Mouse (Mus musculus) gastrocnemius, adult 2 months (tissue): ENCODE measurements at regions not wholly inside any gene's neighbourhood (a gene's known extent, or its start where the extent isn't known, plus 50 kb on each side); places are given as distances from the start of the nearest gene placed in this dataset.

ENCODE experiments used
- DNase-seq: peaks from one replicate; pipeline ENCODE4 v3.0.0; 2022
- H3K27ac ChIP-seq: fragments of 200-600 bp; 2 replicates; pipeline ENCODE4 v1.8.1; 2022; ENCODE audit warnings: mild to moderate bottlenecking
- H3K4me3 ChIP-seq: fragments of 200-600 bp; 2 replicates; pipeline ENCODE4 v1.8.1; 2022; ENCODE audit warnings: mild to moderate bottlenecking, moderate library complexity
- CTCF ChIP-seq: fragments of 200-600 bp; IDR thresholded peaks from 2 replicates; pipeline ENCODE4 v1.8.1; 2022; ENCODE audit warnings: antibody characterized with exemption, mild to moderate bottlenecking, moderate library complexity
- intact Hi-C: fragments of 180-260 bp; cut with DNase I; formaldehyde crosslinking; loops from one replicate; pipeline ENCODE4 v1.15.1; 2025

DNA sequence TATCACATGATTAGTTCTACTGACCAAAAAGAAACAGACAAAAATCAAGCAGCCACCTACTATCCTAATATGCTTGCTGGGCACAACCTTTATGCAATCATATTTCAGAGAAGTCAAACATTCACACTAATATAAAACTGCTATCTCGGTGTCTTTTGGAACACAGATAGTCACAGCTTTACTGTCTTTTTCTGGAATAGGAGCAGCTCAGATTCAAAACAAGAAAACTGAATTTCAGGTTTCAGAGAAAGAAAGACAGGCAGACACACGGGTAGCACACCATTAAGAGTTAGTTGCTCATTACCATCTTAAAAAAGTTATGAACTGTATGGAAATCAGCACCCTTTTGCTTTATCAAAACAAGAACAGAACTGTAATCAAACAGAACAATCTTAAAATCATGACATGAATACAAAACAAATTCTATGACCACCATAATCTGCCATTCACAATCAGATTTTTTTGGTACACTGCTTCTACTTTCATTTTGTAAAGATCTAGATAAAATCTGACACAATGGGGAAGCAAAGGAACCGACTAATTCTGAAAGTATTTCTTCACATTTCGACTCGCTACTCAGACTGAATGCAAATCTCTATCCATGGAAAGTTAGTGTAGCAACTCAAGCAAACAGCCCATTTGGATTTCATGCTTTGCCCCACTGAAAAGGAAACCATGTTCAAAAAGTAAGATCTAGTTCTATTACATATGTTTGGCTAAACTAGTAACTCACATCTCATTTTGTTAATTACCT lies 315.1 kb downstream of the Tex13c3 start:
- peak overlapping the region; percentile 71 for H3K4me3 ChIP-seq
- H3K27ac ChIP-seq = peak overlapping the region; percentile 78
- TF ChIP-seq CTCF = no peak
- DNase-seq = no peak
- intact Hi-C loops = no loop called here

DNA sequence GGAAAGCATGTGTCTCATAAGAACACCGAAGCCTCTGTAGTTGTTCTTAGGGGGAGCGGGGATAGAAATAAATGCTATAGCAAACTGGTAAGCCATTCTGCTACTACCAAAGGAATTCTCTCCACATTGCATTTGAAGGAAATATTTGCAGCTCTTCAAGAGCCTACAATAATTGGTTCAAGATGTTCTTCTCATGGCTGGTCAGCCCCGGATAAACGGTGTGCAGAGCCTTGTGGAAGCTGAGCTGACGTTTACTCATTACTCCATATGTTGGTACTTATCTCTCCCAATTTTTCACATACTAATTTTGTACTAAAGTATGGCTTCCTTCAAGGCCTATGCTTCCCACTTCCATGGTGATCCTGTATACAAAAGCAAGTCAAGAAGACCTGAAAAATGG lies 317.0 kb downstream of the Tex13c3 start:
- Histone ChIP-seq H3K27ac (peak overlapping the region; percentile 24; the same call in 1 of the 2 replicates), H3K4me3 (no peak overlapping the region)
- intact Hi-C loops = no loop called here
- DNase-seq = no peak
- no peak for TF ChIP-seq CTCF

DNA sequence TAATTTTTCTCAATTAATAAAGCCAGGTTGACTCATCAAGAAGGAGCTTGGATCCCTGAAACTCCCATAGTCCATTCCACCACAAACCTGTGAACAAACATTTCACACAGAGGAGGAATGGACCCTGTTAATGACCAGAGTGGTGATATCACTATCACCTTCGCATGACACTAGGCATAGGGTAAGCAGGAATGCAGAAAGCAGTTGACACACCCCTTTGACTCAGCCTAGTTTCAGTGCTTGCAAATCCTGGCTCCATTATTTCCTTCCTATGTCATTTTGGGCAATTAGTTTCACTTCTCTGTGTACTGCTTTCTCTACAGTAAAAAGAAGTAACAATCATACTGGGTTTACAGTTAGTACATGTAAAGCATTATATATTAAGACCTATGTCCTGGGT lies 318.2 kb downstream of the Tex13c3 start:
- Histone ChIP-seq H3K27ac (no peak overlapping the region), H3K4me3 (peak overlapping the region; percentile 23; the same call in 1 of the 2 replicates)
- no peak for DNase-seq
- intact Hi-C loops = no loop called here
- TF ChIP-seq CTCF = no peak

- no peak for TF ChIP-seq CTCF
- Histone ChIP-seq H3K4me3 (no peak overlapping the region), H3K27ac (no peak overlapping the region)
- no peak for DNase-seq
- intact Hi-C loops = no loop called here
Observed at GRCm38 (mm10) chrX:19162351-19162750, 318.8 kb downstream of the Tex13c3 start.

DNA sequence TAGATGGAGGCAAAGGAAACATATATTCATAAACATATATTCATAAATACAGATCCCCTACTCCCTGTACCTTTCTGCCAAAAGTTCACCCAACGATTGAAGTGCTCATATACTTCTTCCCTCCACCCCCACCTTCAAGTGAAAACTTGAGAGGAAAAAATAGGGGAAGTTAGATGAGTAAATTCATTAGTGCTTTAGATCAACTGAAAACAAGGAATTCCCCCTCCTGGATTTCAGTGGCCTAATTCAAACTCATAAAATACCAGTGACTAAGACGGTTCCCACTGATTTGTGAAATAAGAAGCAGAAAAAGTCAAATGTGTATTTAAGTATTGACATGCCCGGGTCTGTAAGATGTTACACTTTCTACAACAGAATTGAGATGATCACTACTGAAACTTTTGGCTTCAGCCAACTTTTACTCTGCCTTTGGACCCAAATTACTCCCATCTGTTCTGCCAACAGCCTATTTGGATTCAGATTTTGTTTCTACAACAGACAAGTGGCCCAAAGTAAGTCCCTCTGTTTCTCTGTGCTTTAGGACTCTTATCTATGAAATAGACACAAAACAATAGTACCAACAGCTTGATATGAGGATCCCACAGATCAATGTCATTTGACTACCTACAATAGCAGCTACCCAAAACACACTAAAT lies 320.7 kb downstream of the Tex13c3 start:
- Histone ChIP-seq H3K27ac (no peak overlapping the region), H3K4me3 (no peak overlapping the region)
- intact Hi-C loops = no loop called here
- DNase-seq = no peak
- TF ChIP-seq CTCF = no peak

DNA sequence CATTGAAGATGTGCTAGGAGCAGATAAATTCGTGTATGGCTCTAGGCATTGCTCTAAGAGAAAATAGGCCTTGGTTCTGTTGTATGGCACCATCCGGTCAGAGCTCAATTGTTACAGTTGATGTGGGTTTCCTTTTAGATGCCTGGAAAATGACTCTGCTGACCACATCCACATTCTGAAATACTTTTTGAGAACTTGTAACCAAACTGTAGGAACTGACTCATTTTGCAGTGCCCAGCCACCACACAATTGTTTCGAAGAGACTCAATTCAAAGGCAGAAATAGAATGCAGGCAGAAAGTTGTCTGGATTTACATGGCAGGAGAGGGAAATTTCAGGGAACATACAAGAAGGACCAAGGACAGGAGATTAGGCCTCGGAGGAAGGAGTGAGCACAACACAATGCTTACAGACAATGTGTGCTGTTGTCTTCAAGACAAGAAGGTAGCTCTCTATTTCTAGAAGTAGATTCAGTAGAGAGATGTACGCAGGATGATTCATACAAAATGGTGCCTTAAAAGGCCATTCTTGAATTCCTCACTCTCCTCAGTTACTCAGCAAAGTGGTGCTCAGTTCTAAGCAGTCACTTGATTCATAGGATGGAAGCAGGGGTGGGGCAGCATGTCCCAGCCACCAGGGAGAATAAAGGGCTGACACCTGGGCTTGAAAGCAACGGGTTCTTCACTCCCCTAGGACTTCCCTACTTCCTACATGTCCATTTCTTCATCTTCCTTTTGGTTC lies 323.5 kb downstream of the Tex13c3 start:
- no peak for TF ChIP-seq CTCF
- intact Hi-C loops = no loop called here
- Histone ChIP-seq H3K4me3 (no peak overlapping the region), H3K27ac (no peak overlapping the region)
- no peak for DNase-seq

- TF ChIP-seq CTCF = no peak
- intact Hi-C loops = no loop called here
- Histone ChIP-seq H3K27ac (no peak overlapping the region), H3K4me3 (no peak overlapping the region)
- no peak for DNase-seq
Observed at GRCm38 (mm10) chrX:19153619-19154018, 327.5 kb downstream of the Tex13c3 start.

- intact Hi-C loops = no loop called here
- no peak for TF ChIP-seq CTCF
- no peak for DNase-seq
- Histone ChIP-seq H3K4me3 (no peak overlapping the region), H3K27ac (no peak overlapping the region)
Observed at GRCm38 (mm10) chrX:19152170-19152861, 328.8 kb downstream of the Tex13c3 start.

- no peak for TF ChIP-seq CTCF
- no peak overlapping the region for H3K27ac ChIP-seq
- DNase-seq = no peak
- no peak overlapping the region for H3K4me3 ChIP-seq
- intact Hi-C loops = no loop called here
Observed at GRCm38 (mm10) chrX:19150606-19151005, 330.5 kb downstream of the Tex13c3 start.

- Histone ChIP-seq H3K4me3 (no peak overlapping the region), H3K27ac (no peak overlapping the region)
- no peak for TF ChIP-seq CTCF
- intact Hi-C loops = no loop called here
- DNase-seq = no peak
Observed at GRCm38 (mm10) chrX:19148672-19149071, 332.4 kb downstream of the Tex13c3 start.

- TF ChIP-seq CTCF = no peak
- H3K27ac ChIP-seq = no peak overlapping the region
- intact Hi-C loops = no loop called here
- DNase-seq = no peak
- no peak overlapping the region for H3K4me3 ChIP-seq
Observed at GRCm38 (mm10) chrX:19148251-19148650, 332.9 kb downstream of the Tex13c3 start.

DNA sequence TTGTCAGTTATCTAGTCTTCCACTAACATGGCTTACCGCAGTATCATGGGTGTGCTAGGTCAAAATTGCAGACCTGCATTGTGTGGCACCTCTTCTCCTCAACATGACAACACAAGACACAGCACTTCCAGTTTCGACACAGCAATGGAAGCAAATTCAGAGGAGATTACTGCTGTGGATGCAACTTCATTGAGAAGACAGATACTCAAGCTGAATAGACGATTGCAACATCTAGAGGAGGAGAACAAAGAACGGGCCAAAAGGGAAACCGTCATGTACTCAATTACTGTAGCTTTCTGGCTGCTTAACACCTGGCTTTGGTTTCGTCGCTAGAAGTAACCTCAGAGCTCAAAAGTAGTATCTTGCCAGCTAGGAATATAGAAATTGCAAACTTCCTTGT lies 368.4 kb downstream of the Tex13c3 start:
- DNase-seq = no peak
- no peak for TF ChIP-seq CTCF
- intact Hi-C loops = no loop called here
- no peak overlapping the region for H3K27ac ChIP-seq
- no peak overlapping the region for H3K4me3 ChIP-seq

DNA sequence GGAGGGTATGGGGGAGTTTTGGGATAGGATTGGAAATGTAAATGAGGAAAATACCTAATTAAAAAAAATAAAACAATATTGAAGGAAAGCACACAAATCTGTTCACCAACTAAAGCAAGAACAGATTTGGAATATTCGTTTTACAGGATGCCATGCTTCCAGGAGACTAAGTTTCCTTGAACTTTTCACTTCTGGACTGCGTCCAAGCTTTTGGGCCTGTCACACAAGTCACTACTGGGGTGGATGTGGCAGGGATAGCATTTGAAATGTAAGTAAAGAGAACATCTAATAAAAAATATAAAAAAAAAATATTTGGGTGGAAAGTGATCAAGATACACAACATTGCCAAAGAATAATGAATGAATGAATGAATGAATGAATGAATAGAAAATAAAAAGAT lies 378.2 kb downstream of the Tex13c3 start:
- intact Hi-C loops = no loop called here
- TF ChIP-seq CTCF = no peak
- Histone ChIP-seq H3K27ac (no peak overlapping the region), H3K4me3 (no peak overlapping the region)
- DNase-seq = no peak
